Mouse (Mus musculus) liver, embryonic 15.5 days (tissue): Measurements from ENCODE around the gene 1700016K19Rik. TPM values are rescaled to one million over a fixed set of nuclear protein-coding genes. Genes with fewer than 3 reads are reported as not detected.
A peak's percentile ranks its signal among the peaks of the same experiment; 100 is the strongest.

Experiments
- ATAC-seq: fragments of 200-750 bp; cut with Nextera tagmentation; 2 replicates; pipeline ENCODE4 v1.8.0; 2017; ENCODE audit warnings: moderate number of reproducible peaks, mild to moderate bottlenecking, moderate library complexity; ENCODE audit not compliant: insufficient read depth
- H3K27ac ChIP-seq: fragments of 300-500 bp; sonication (generic); replicated peaks from 2 replicates; pipeline ENCODE4 v1.5.1; 2015; ENCODE audit warnings: mild to moderate bottlenecking, inconsistent platforms
- H3K27me3 ChIP-seq: fragments of 300-500 bp; sonication (generic); 2 replicates; pipeline ENCODE4 v1.6.1; 2015; ENCODE audit warnings: mild to moderate bottlenecking, inconsistent platforms
- H3K36me3 ChIP-seq: fragments of 300-500 bp; sonication (generic); replicated peaks from 2 replicates; pipeline ENCODE4 v1.6.1; 2015; ENCODE audit warnings: moderate library complexity, mild to moderate bottlenecking, inconsistent platforms
- H3K4me1 ChIP-seq: fragments of 300-500 bp; sonication (generic); replicated peaks from 2 replicates; pipeline ENCODE4 v1.6.1; 2015; ENCODE audit warnings: inconsistent platforms
- H3K4me2 ChIP-seq: fragments of 300-500 bp; sonication (generic); 2 replicates; pipeline ENCODE4 v1.6.1; 2015; ENCODE audit warnings: moderate library complexity, mild to moderate bottlenecking, inconsistent platforms
- H3K4me3 ChIP-seq: fragments of 300-500 bp; sonication (generic); replicated peaks from 2 replicates; pipeline ENCODE4 v1.5.1; 2015; ENCODE audit warnings: mild to moderate bottlenecking, inconsistent platforms
- H3K9ac ChIP-seq: fragments of 300-500 bp; sonication (generic); 2 replicates; pipeline ENCODE4 v1.6.1; 2015; ENCODE audit warnings: moderate library complexity, mild to moderate bottlenecking, inconsistent platforms
- H3K9me3 ChIP-seq: fragments of 300-500 bp; sonication (generic); replicated peaks from 2 replicates; pipeline ENCODE4 v1.6.1; 2016; ENCODE audit warnings: inconsistent platforms
- WGBS: fragments of 180-500 bp; shearing (Covaris S2); methylation state at CpG from one replicate; pipeline ENCODE4 v1.1.7; 2015; ENCODE audit warnings: mixed read lengths; ENCODE audit not compliant: insufficient replicate concordance; 5-methylcytosine and 5-hydroxymethylcytosine counted together
- polyA plus RNA-seq: library from polyadenylated mRNA; unstranded; fragments of >200 nt; fragmentation: Nextera tagmentation; extraction: Ambion mirVana; gene quantifications from 2 replicates; pipeline ENCODE4 v1.2.1, GENCODE M21; 2015

1700016K19Rik gene
- not detected in 2 replicates for polyA plus RNA-seq

GRCm38 (mm10) chr11:75999440-76000155 lies at the start of gene 1700016K19Rik:
Gene 1700016K19Rik (plus strand): TSS chr11:75999912.
- no peaks in the 10 kb centered on the region for H3K9me3 ChIP-seq
- no peak for ATAC-seq
- no peaks in the 10 kb centered on the region for H3K36me3 ChIP-seq
- H3K9ac ChIP-seq, result no peak within 1 kb of the TSS
- H3K4me3 ChIP-seq, result peak within 1 kb of the TSS; percentile 53
- 10% methylated on average over 36 of the region's 36 CpGs for WGBS
- peaks cover 23% of the 10 kb centered on the region for H3K27me3 ChIP-seq
- no peaks in the 10 kb centered on the region for H3K4me1 ChIP-seq
- peak within 1 kb of the TSS; percentile 70 for H3K4me2 ChIP-seq
- H3K27ac ChIP-seq, result no peak within 1 kb of the TSS

- Histone ChIP-seq H3K36me3 (no peaks in the 10 kb centered on the region), H3K9me3 (no peaks in the 10 kb centered on the region), H3K27ac (no peak overlapping the region), H3K4me1 (no peaks in the 10 kb centered on the region), H3K4me3 (no peak overlapping the region), H3K9ac (no peak overlapping the region), H3K27me3 (peaks cover 7% of the 10 kb centered on the region; the same call in 1 of the 2 replicates), H3K4me2 (no peak overlapping the region)
- no peak for ATAC-seq
- WGBS, result 51% methylated on average over 3 of the region's 3 CpGs
Measured at GRCm38 (mm10) chr11:75950459-75950858, 49.3 kb upstream of the 1700016K19Rik start.

- no peak for ATAC-seq
- Histone ChIP-seq H3K9ac (no peak overlapping the region), H3K4me1 (no peaks in the 10 kb centered on the region), H3K27me3 (peaks cover 7% of the 10 kb centered on the region; the same call in 1 of the 2 replicates), H3K9me3 (no peaks in the 10 kb centered on the region), H3K27ac (no peak overlapping the region), H3K4me2 (no peak overlapping the region), H3K36me3 (no peaks in the 10 kb centered on the region), H3K4me3 (no peak overlapping the region)
- 42% methylated on average over 5 of the region's 5 CpGs for WGBS
Measured at GRCm38 (mm10) chr11:75951895-75952294, 47.8 kb upstream of the 1700016K19Rik start.

- 76% methylated on average over 9 of the region's 9 CpGs for WGBS
- Histone ChIP-seq H3K4me3 (no peak overlapping the region), H3K9ac (no peak overlapping the region), H3K27ac (no peak overlapping the region), H3K36me3 (no peaks in the 10 kb centered on the region), H3K9me3 (no peaks in the 10 kb centered on the region), H3K4me1 (no peaks in the 10 kb centered on the region), H3K27me3 (peaks cover 7% of the 10 kb centered on the region; the same call in 1 of the 2 replicates), H3K4me2 (no peak overlapping the region)
- ATAC-seq, result no peak
Measured at GRCm38 (mm10) chr11:75954896-75955295, 44.8 kb upstream of the 1700016K19Rik start.

GRCm38 (mm10) chr11:75956651-75957050 lies 43.1 kb upstream of the 1700016K19Rik start:
- H3K36me3 ChIP-seq, result no peaks in the 10 kb centered on the region
- WGBS, result 26% methylated on average over 8 of the region's 8 CpGs
- no peak overlapping the region for H3K4me2 ChIP-seq
- peaks cover 7% of the 10 kb centered on the region; the same call in 1 of the 2 replicates for H3K27me3 ChIP-seq
- H3K9ac ChIP-seq, result no peak overlapping the region
- ATAC-seq, result no peak
- H3K9me3 ChIP-seq, result no peaks in the 10 kb centered on the region
- H3K4me3 ChIP-seq, result no peak overlapping the region
- no peak overlapping the region for H3K27ac ChIP-seq
- H3K4me1 ChIP-seq, result no peaks in the 10 kb centered on the region

- H3K4me2 ChIP-seq, result no peak overlapping the region
- H3K4me3 ChIP-seq, result no peak overlapping the region
- no peaks in the 10 kb centered on the region for H3K36me3 ChIP-seq
- peaks cover 5% of the 10 kb centered on the region; the same call in 1 of the 2 replicates for H3K27me3 ChIP-seq
- no peak for ATAC-seq
- no peaks in the 10 kb centered on the region for H3K4me1 ChIP-seq
- WGBS, result 72% methylated on average over 17 of the region's 17 CpGs
- no peaks in the 10 kb centered on the region for H3K9me3 ChIP-seq
- no peak overlapping the region for H3K9ac ChIP-seq
- no peak overlapping the region for H3K27ac ChIP-seq
Measured at GRCm38 (mm10) chr11:75957124-75957832, 42.4 kb upstream of the 1700016K19Rik start.

GRCm38 (mm10) chr11:75961782-75962181 lies 37.9 kb upstream of the 1700016K19Rik start:
- H3K4me1 ChIP-seq, result peaks cover 8% of the 10 kb centered on the region
- no peak overlapping the region for H3K4me3 ChIP-seq
- H3K9ac ChIP-seq, result no peak overlapping the region
- ATAC-seq, result no peak
- no peak overlapping the region for H3K27ac ChIP-seq
- no peak overlapping the region for H3K4me2 ChIP-seq
- peaks cover 36% of the 10 kb centered on the region for H3K27me3 ChIP-seq
- no peaks in the 10 kb centered on the region for H3K36me3 ChIP-seq
- no peaks in the 10 kb centered on the region for H3K9me3 ChIP-seq
- WGBS, result 64% methylated on average over 7 of the region's 7 CpGs

GRCm38 (mm10) chr11:75963730-75964475 lies 35.8 kb upstream of the 1700016K19Rik start:
- no peak overlapping the region for H3K4me2 ChIP-seq
- peaks cover 57% of the 10 kb centered on the region for H3K27me3 ChIP-seq
- H3K4me3 ChIP-seq, result no peak overlapping the region
- no peak for ATAC-seq
- H3K9me3 ChIP-seq, result no peaks in the 10 kb centered on the region
- 49% methylated on average over 11 of the region's 11 CpGs for WGBS
- peaks cover 14% of the 10 kb centered on the region for H3K4me1 ChIP-seq
- no peak overlapping the region for H3K27ac ChIP-seq
- no peak overlapping the region for H3K9ac ChIP-seq
- H3K36me3 ChIP-seq, result no peaks in the 10 kb centered on the region

GRCm38 (mm10) chr11:75964476-75964730 lies 35.3 kb upstream of the 1700016K19Rik start:
- H3K9me3 ChIP-seq, result no peaks in the 10 kb centered on the region
- H3K9ac ChIP-seq, result no peak overlapping the region
- peaks cover 14% of the 10 kb centered on the region for H3K4me1 ChIP-seq
- H3K4me2 ChIP-seq, result no peak overlapping the region
- H3K27ac ChIP-seq, result no peak overlapping the region
- H3K27me3 ChIP-seq, result peaks cover 62% of the 10 kb centered on the region
- no peak overlapping the region for H3K4me3 ChIP-seq
- no peaks in the 10 kb centered on the region for H3K36me3 ChIP-seq
- ATAC-seq, result no peak
- 67% methylated on average over 4 of the region's 4 CpGs for WGBS

- peak overlapping the region; percentile 77 for H3K4me2 ChIP-seq
- peak overlapping the region; percentile 43; the same call in 1 of the 2 replicates for H3K9ac ChIP-seq
- peaks cover 14% of the 10 kb centered on the region for H3K4me1 ChIP-seq
- peaks cover 66% of the 10 kb centered on the region for H3K27me3 ChIP-seq
- H3K9me3 ChIP-seq, result no peaks in the 10 kb centered on the region
- no peaks in the 10 kb centered on the region for H3K36me3 ChIP-seq
- WGBS, result 11% methylated on average over 28 of the region's 28 CpGs
- H3K27ac ChIP-seq, result no peak overlapping the region
- ATAC-seq, result no peak
- peak overlapping the region; percentile 60 for H3K4me3 ChIP-seq
Measured at GRCm38 (mm10) chr11:75965674-75966400, 33.9 kb upstream of the 1700016K19Rik start.
